Mouse (Mus musculus): Measurements from ENCODE around the gene Basp1.

Gene Basp1

DNA sequence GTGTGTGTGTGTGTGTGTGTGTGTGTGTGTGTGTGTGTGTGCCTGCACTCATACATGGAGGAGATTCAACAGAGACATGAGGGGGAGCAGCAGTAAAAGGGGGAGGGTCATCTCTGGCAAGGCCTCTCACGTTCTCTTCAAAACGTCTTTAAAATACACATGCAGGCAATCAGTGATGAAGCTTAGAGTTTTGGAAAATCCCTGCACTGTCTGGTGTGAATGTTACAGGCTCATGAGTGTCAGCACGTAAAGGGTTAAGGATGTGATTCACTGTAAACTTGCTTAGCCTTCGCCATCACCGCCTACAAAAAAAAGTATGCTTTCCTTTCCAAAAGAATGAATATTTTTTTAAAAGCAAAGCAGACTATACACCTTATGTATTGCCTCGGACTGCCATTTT, 2.8 kb upstream of the Basp1 start:
- DNase-seq (ENCODE audit: low read depth, low spot score) = no peak

GRCm38 (mm10) chr15:25415958-25416357, 2.4 kb upstream of the Basp1 start:
- DNase-seq (ENCODE audit: low read depth, low spot score) = no peak

GRCm38 (mm10) chr15:25414747-25415119, 1.2 kb upstream of the Basp1 start:
- peak; percentile 93 for DNase-seq (ENCODE audit: low read depth, low spot score)

DNA sequence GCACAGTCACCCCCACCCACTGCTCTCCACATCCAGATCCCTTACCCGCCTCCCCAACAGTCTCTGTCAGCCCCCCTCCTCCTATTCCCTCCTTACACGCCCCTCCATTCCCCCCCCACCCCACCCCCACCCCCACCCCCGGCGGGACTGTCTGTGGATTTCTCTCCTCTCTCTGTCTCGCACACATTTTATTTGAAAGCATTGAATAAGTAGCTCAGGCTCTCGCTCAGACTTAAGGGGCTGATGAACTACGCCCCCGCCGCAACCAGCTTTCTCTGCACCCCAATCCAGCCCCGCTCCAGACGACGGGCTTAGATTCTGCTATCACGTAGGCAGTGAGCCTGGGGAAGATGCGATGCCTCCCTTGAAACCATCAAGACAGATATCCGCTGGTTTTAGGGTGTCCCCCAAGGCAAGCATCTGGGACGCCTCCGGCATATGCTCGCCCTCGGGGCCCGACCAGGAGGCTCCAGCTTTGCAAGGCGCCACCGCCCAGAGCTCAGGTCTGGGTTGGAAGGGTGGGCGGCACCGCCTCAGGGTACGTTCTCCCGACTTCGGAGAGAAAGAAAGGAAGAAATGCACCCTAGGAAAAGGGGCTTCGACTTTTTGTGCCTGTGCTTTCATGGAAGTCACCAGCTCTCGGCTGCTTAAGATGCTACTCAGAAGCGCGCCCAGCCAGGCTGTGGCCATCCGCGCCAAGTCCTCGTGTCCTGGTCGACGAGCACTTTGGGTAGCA, 615 bp upstream of the Basp1 start:
- DNase-seq (ENCODE audit: low read depth, low spot score) = peak; percentile 89

GRCm38 (mm10) chr15:25412761-25413261, 753 bp downstream of the Basp1 start:
- DNase-seq (ENCODE audit: low read depth, low spot score) = peak; percentile 61

- DNase-seq (ENCODE audit: low read depth, low spot score) = no peak
Measured at GRCm38 (mm10) chr15:25412171-25412641, 1.4 kb downstream of the Basp1 start.

DNA sequence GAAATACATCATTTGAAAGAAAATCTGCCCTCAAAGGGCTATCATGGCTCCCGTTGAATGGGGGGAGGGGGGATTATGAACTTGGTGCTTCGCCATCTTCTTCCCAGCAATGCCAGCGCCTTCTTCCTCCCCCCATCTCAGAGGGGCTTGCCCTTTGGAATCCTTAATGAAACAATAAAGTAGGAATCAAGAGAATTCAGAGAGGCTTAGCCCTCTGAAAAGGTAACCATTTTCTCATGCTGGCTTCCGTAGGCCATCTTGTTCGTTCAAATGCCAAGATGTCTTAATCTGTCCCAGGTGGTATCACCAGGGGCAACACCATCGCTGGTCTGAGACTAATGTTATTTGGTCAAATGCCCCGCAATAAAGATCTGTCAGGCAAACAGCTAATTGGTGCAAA, 2.1 kb downstream of the Basp1 start:
- DNase-seq (ENCODE audit: low read depth, low spot score) = no peak

- no peak for DNase-seq (ENCODE audit: low read depth, low spot score)
Measured at GRCm38 (mm10) chr15:25405926-25406325, 7.6 kb downstream of the Basp1 start.

DNA sequence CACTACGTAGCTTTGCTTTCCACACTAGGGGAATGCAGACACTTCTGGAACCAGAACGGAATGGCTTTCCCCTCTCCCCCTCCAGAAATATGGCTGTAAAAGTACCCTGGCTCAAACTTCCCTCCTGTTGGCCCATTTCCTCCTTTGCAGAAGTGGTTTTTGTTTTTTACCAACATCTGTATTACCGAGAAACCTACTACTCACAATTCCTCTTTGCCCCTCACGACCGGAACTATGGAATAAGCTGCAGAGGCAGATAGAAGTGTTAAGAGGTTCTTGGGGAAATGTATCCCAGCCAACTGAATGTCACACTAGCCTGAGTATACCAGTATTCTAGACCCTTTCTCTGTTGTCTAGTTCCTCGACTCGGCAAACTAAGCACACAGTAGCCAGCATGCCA, 9.7 kb downstream of the Basp1 start:
- DNase-seq (ENCODE audit: low read depth, low spot score) = no peak

GRCm38 (mm10) chr15:25402001-25402400, 11.6 kb downstream of the Basp1 start:
- DNase-seq (ENCODE audit: low read depth, low spot score) = peak; percentile 65

DNA sequence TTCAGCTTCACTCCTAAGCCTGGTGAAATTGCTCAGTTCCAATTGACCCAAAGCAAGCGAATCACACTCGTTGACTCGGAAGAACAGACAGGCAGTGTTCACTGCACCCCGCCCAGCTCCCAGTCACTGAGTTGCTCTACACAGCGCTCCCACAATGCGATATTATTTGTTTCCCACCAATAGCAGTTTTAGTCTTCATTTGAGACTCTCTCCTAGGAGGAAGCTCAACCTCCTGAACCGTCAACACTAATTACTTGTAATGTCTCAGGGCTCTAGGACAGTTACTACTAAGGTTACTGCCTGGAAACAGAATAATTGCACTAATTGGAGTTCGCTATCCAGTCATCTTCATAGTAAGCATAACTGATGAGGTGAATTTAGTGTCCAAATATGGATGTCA, 13.3 kb downstream of the Basp1 start:
- no peak for DNase-seq (ENCODE audit: low read depth, low spot score)

GRCm38 (mm10) chr15:25395912-25396590, 17.5 kb downstream of the Basp1 start:
- DNase-seq (ENCODE audit: low read depth, low spot score) = no peak

- peak; percentile 71 for DNase-seq (ENCODE audit: low read depth, low spot score)
Measured at GRCm38 (mm10) chr15:25392525-25393099, 21.0 kb downstream of the Basp1 start.

DNA sequence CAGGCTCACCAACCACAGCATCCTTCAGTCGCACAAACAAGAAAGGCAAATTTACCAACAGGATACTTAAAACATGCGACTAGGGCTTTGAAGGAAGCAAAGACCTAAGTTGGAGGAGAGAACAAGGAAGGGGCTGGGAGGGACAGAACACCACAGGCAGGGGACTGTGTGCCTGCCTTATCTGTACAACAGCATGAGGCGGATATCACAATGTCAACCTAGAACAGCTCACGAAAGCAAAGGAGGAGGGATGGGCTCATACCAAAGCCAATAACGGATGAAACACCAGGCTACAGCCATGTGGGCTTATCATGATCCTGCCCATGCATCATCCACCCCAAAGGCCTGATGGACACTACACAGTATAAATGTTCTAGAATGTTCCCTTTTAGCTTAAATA, 22.4 kb downstream of the Basp1 start:
- DNase-seq (ENCODE audit: low read depth, low spot score) = no peak

GRCm38 (mm10) chr15:25387572-25387971, 26.0 kb downstream of the Basp1 start:
- no peak for DNase-seq (ENCODE audit: low read depth, low spot score)

DNA sequence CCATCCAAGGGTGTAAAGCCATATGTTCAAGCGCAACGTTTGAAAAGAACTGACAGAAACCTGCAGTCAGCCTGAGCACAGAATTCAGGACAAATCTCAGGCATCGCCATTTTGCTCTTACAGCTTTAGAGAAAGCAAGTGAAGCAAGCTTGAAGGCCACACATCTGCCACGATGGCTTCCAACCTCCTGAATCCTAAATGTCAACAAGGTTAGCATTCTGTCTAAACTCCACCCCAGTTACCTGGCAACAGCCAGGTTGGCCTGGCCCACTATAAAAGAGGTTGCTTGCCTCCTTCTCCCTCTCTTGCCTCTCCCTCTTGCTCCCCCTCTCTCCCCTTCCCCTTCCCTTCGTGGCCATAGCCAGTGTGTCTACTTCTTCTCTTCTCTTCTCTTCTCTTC, 33.5 kb downstream of the Basp1 start:
- no peak for DNase-seq (ENCODE audit: low read depth, low spot score)

GRCm38 (mm10) chr15:25378707-25379106, 34.9 kb downstream of the Basp1 start:
- no peak for DNase-seq (ENCODE audit: low read depth, low spot score)

DNA sequence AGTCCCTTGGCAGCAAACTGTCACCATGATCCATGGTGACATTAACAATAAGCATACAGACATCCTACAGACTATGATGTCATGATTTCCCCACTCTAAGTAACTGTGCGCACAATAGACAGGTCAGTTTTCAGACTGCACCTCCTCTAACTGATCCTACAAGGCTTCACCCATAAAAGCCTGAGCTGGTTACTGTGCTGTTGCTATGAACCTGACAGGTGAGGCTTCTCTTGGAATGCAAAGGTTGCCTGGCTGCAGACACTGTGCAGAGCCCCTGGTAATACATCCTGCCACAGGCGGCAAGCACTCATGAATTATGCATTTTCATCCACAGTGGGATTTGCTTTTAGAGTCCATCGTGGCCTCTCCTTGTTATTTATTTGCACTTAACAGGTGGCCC, 36.6 kb downstream of the Basp1 start:
- no peak for DNase-seq (ENCODE audit: low read depth, low spot score)

DNA sequence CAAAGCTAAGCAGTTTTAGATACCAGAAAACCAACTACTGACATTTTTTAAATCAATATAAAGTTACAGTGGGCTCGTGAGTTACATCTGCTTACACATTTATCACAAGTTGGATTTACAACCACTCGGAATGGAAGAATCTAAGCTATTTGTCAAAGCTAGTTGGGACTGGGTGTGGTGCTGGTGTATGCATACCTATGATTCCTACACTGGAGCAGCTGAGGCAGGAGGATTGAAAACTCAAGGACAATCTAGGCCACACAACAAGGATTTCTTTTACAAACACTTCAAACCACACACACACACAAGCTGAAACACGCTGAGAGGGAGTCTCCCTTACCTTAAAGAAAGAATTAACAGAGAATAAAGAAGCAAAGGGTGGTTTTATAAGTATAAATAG, 40.1 kb downstream of the Basp1 start:
- DNase-seq (ENCODE audit: low read depth, low spot score) = no peak

GRCm38 (mm10) chr15:25369522-25369921, 44.0 kb downstream of the Basp1 start:
- no peak for DNase-seq (ENCODE audit: low read depth, low spot score)

DNA sequence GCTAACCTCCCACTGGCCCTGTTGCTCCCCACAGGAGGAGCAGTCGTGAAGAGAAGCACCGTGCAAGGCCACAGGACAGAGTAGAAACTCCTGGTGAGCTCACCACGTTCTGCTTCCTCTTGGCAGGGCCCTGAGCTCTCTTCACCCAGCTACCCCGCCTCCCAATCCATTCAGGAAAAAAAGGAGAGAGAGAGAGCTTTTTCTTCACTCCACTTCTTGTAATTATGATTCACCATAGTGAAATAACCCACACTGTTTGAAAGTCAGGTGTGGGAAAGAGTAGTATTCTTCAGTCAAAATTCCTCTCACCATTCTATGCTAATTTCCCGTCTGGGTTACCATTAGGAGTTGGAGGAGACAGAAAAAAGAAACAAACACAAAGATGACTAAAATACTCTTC, 48.1 kb downstream of the Basp1 start:
- DNase-seq (ENCODE audit: low read depth, low spot score) = no peak

DNA sequence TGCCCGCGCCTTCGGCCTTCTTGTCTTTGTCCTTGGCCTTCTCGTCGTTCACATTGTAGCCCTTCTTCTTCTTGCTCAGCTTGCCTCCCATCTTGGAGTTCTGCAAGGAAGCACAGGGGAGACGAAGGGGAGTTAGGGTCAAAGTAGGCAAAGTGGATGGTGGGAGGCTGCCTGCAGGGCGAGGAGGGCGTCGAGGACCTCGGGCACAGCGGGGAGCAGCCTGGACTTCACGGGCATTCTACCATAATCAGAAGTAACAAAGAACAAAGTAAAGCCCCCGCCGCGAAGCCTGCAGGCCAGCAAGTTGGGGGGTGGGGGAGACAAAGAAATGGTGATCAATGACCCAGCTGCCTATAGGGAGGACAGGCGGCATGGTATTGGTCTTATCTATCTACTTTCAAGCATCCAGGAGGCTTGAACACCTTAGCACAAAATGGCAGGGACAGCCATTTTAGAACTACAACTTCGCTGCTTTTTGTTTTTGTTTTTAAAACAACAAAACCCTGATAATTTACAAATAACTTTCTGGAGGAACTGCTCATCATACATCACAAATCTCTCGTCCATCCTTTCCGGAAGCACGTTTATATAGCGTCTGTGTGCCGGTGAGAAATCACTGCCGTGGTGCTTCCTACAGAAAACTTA, 48.6 kb downstream of the Basp1 start:
- no peak for DNase-seq (ENCODE audit: low read depth, low spot score)

Measured in A20 (cell line).